ENCODE assay signal across 8 mouse cellular contexts in genomic region chr1:52597761-52598160, GRCm38 (mm10). TPM values are rescaled to one million over a fixed set of nuclear protein-coding genes. Genes with fewer than 3 reads are reported as not detected.
DNase-seq lines count a peak whose midpoint lies in the region; ATAC-seq and TF ChIP-seq lines count a peak whose summit lies in the region.

No protein-coding gene starts in this region.

- peak; percentile 6 for DNase-seq in midbrain, postnatal 0 days (ENCODE audit: low spot score)
- DNase-seq in midbrain, embryonic 14.5 days = no peak
- DNase-seq in cerebellum, adult 2 months = peak; percentile 73 to 81
- DNase-seq in right cerebral cortex, adult 2 months (ENCODE audit: low spot score in 2 of 2) = peak; percentile 72 to 76
- DNase-seq in urinary bladder, postnatal 25 days (ENCODE audit: low spot score) = peak; percentile 68

- no peak overlapping the region for H3K27ac ChIP-seq in midbrain, postnatal 0 days (ENCODE audit: low read depth, low read length)
- no peak overlapping the region for H3K27ac ChIP-seq in midbrain, embryonic 14.5 days (replicated peaks; ENCODE audit: low read depth, low read length)
- H3K27ac ChIP-seq in cerebellum, adult 2 months (ENCODE audit: insufficient read depth, low read length) = peak overlapping the region; percentile 0; the same call in 1 of the 2 replicates
- H3K27ac ChIP-seq in heart, embryonic 11.5 days (ENCODE audit: low read depth, low read length) = no peak overlapping the region
- no peak overlapping the region for H3K27ac ChIP-seq in kidney, embryonic 14.5 days (ENCODE audit: low read depth, low read length)
- H3K27ac ChIP-seq in liver, embryonic 15.5 days (replicated peaks) = no peak overlapping the region

- 68% methylated on average over 11 of the region's 11 CpGs for WGBS in midbrain, postnatal 0 days
- 74% methylated on average over 11 of the region's 11 CpGs for WGBS in midbrain, embryonic 14.5 days
- 7% methylated on average over 11 of the region's 11 CpGs for WGBS in cerebellum, adult 2 months
- 32% methylated on average over 11 of the region's 11 CpGs for WGBS in heart, embryonic 11.5 days (ENCODE audit: insufficient replicate concordance)
- 33% methylated on average over 11 of the region's 11 CpGs for WGBS in kidney, embryonic 14.5 days
- WGBS in liver, embryonic 15.5 days (ENCODE audit: insufficient replicate concordance) = 42% methylated on average over 11 of the region's 11 CpGs

- no peak for ATAC-seq in midbrain, postnatal 0 days (ENCODE audit: low FRiP score)
- ATAC-seq in midbrain, embryonic 14.5 days (ENCODE audit: low FRiP score, low TSS enrichment) = no peak
- no peak for ATAC-seq in heart, embryonic 11.5 days (replicated peaks; ENCODE audit: insufficient number of reproducible peaks, low FRiP score, low TSS enrichment)
- peak; percentile 80 for ATAC-seq in kidney, embryonic 14.5 days (ENCODE audit: low FRiP score, low TSS enrichment)
- ATAC-seq in liver, embryonic 15.5 days (ENCODE audit: insufficient read depth) = no peak

- no peak for TF ChIP-seq CTCF in midbrain, postnatal 0 days (IDR thresholded peaks at IDR 0.05)
- TF ChIP-seq CTCF in cerebellum, adult 2 months (IDR thresholded peaks at IDR 0.05; ENCODE audit: borderline replicate concordance, insufficient read depth, low read depth, low read length) = no peak

- no peaks in the 10 kb centered on the region for H3K27me3 ChIP-seq in midbrain, postnatal 0 days (ENCODE audit: insufficient read depth, low read length)
- no peaks in the 10 kb centered on the region for H3K27me3 ChIP-seq in midbrain, embryonic 14.5 days (ENCODE audit: control insufficient read depth, insufficient read depth, low read length)
- no peaks in the 10 kb centered on the region for H3K27me3 ChIP-seq in cerebellum, adult 2 months (ENCODE audit: control insufficient read depth, insufficient read depth, low read length)
- no peaks in the 10 kb centered on the region for H3K27me3 ChIP-seq in heart, embryonic 11.5 days (ENCODE audit: control insufficient read depth, insufficient read depth, low read length)
- H3K27me3 ChIP-seq in kidney, embryonic 14.5 days (ENCODE audit: control insufficient read depth, insufficient read depth, low read length) = no peaks in the 10 kb centered on the region
- no peaks in the 10 kb centered on the region for H3K27me3 ChIP-seq in liver, embryonic 15.5 days

- H3K4me3 ChIP-seq in midbrain, postnatal 0 days (ENCODE audit: low read depth, low read length) = no peak overlapping the region
- no peak overlapping the region for H3K4me3 ChIP-seq in midbrain, embryonic 14.5 days (replicated peaks; ENCODE audit: low read depth, low read length)
- H3K4me3 ChIP-seq in cerebellum, adult 2 months (replicated peaks; ENCODE audit: insufficient read depth, low read depth, low read length) = peak overlapping the region; percentile 12
- no peak overlapping the region for H3K4me3 ChIP-seq in heart, embryonic 11.5 days (ENCODE audit: low read depth, low read length)
- no peak overlapping the region for H3K4me3 ChIP-seq in kidney, embryonic 14.5 days (ENCODE audit: low read length)
- H3K4me3 ChIP-seq in liver, embryonic 15.5 days (replicated peaks) = no peak overlapping the region

- TF ChIP-seq POLR2A in cerebellum, adult 2 months (IDR thresholded peaks at IDR 0.05; ENCODE audit: borderline replicate concordance, insufficient read depth, low read length) = no peak

- H3K9me3 ChIP-seq in midbrain, postnatal 0 days (ENCODE audit: low read length) = no peaks in the 10 kb centered on the region
- no peaks in the 10 kb centered on the region for H3K9me3 ChIP-seq in midbrain, embryonic 14.5 days (ENCODE audit: control insufficient read depth, low read length)
- H3K9me3 ChIP-seq in heart, embryonic 11.5 days (replicated peaks; ENCODE audit: control insufficient read depth, low read length) = no peaks in the 10 kb centered on the region
- H3K9me3 ChIP-seq in kidney, embryonic 14.5 days (ENCODE audit: control insufficient read depth, low read length) = no peaks in the 10 kb centered on the region
- H3K9me3 ChIP-seq in liver, embryonic 15.5 days (replicated peaks) = no peaks in the 10 kb centered on the region

- H3K36me3 ChIP-seq in midbrain, postnatal 0 days (ENCODE audit: insufficient read depth, low read length) = no peaks in the 10 kb centered on the region
- H3K36me3 ChIP-seq in midbrain, embryonic 14.5 days (ENCODE audit: control insufficient read depth, insufficient read depth, low read length) = no peaks in the 10 kb centered on the region
- no peaks in the 10 kb centered on the region for H3K36me3 ChIP-seq in heart, embryonic 11.5 days (ENCODE audit: control insufficient read depth, insufficient read depth, low read length)
- H3K36me3 ChIP-seq in kidney, embryonic 14.5 days (ENCODE audit: control insufficient read depth, insufficient read depth, low read length) = no peaks in the 10 kb centered on the region
- no peaks in the 10 kb centered on the region for H3K36me3 ChIP-seq in liver, embryonic 15.5 days (replicated peaks)

- H3K4me1 ChIP-seq in midbrain, postnatal 0 days (ENCODE audit: insufficient read depth, low read length) = no peaks in the 10 kb centered on the region
- H3K4me1 ChIP-seq in midbrain, embryonic 14.5 days (ENCODE audit: control insufficient read depth, insufficient read depth, low read length) = no peaks in the 10 kb centered on the region
- H3K4me1 ChIP-seq in cerebellum, adult 2 months (ENCODE audit: control insufficient read depth, insufficient read depth, low read length) = peaks cover 10% of the 10 kb centered on the region
- H3K4me1 ChIP-seq in heart, embryonic 11.5 days (ENCODE audit: control insufficient read depth, insufficient read depth, low read length) = peaks cover 2% of the 10 kb centered on the region; the same call in 1 of the 2 replicates
- H3K4me1 ChIP-seq in kidney, embryonic 14.5 days (ENCODE audit: control insufficient read depth, insufficient read depth, low read length) = no peaks in the 10 kb centered on the region
- no peaks in the 10 kb centered on the region for H3K4me1 ChIP-seq in liver, embryonic 15.5 days (replicated peaks)

- no peak overlapping the region for H3K4me2 ChIP-seq in midbrain, postnatal 0 days (ENCODE audit: low read depth, low read length, poor library complexity, severe bottlenecking)
- H3K4me2 ChIP-seq in midbrain, embryonic 14.5 days (ENCODE audit: low read length) = no peak overlapping the region
- peak overlapping the region; percentile 39 for H3K4me2 ChIP-seq in heart, embryonic 11.5 days
- H3K4me2 ChIP-seq in kidney, embryonic 14.5 days (replicated peaks; ENCODE audit: low read depth, low read length) = peak overlapping the region; percentile 22; the same call in 1 of the 2 replicates
- peak overlapping the region; percentile 23; the same call in 1 of the 2 replicates for H3K4me2 ChIP-seq in liver, embryonic 15.5 days

- H3K9ac ChIP-seq in midbrain, postnatal 0 days (replicated peaks; ENCODE audit: low read length, poor library complexity, severe bottlenecking) = no peak overlapping the region
- H3K9ac ChIP-seq in midbrain, embryonic 14.5 days (replicated peaks; ENCODE audit: low read length) = no peak overlapping the region
- no peak overlapping the region for H3K9ac ChIP-seq in heart, embryonic 11.5 days (ENCODE audit: low read depth, low read length)
- no peak overlapping the region for H3K9ac ChIP-seq in kidney, embryonic 14.5 days (ENCODE audit: low read depth, low read length)
- H3K9ac ChIP-seq in liver, embryonic 15.5 days = no peak overlapping the region

RNA-seq across cellular contexts. Expression of gene Nemp2, which starts 32.7 kb away (rescaled TPM):
- total RNA-seq in midbrain, postnatal 0 days (2014; rRNA removed) = 7.5 and 11.7 TPM in 2 replicates
- polyA plus RNA-seq in midbrain, postnatal 0 days (2015; fragmentation: Nextera tagmentation; extraction: Ambion mirVana) = 3.4 TPM in 2 replicates
- polyA plus RNA-seq in midbrain, embryonic 14.5 days (2014; fragmentation: Nextera tagmentation; extraction: Ambion mirVana) = 5.5 and 7.6 TPM in 2 replicates
- 9.3 and 11.3 TPM in 2 replicates for polyA plus RNA-seq in cerebellum, adult 2 months (2012; rRNA removed)
- 8.2 and 8.5 TPM in 2 replicates for polyA plus RNA-seq in heart, embryonic 11.5 days (2014; fragmentation: Nextera tagmentation; extraction: Ambion mirVana)
- polyA plus RNA-seq in kidney, embryonic 14.5 days (2014; fragmentation: Nextera tagmentation; extraction: Ambion mirVana) = 7.9 and 14.5 TPM in 2 replicates
- polyA plus RNA-seq in liver, embryonic 15.5 days (2015; fragmentation: Nextera tagmentation; extraction: Ambion mirVana) = 1.3 and 1.4 TPM in 2 replicates

Comparison
In these comparisons a context has a peak if more than half of its experiments do, and no peak if none do; other contexts are left out.
1. H3K4me2 ChIP-seq: peak in heart, embryonic 11.5 days (single experiment), kidney, embryonic 14.5 days (single experiment) and liver, embryonic 15.5 days (single experiment); none in midbrain, postnatal 0 days (single experiment) and midbrain, embryonic 14.5 days (single experiment).